Mouse (Mus musculus) testis, adult 2 months (tissue): ENCODE results near the gene Ralgps1. TPM values are rescaled to one million over a fixed set of nuclear protein-coding genes. Genes with fewer than 3 reads are reported as not detected.

Source experiments
- H3K27ac ChIP-seq: fragments of 200-500 bp; 2 replicates; pipeline ENCODE4 v1.5.1; 2012; ENCODE audit warnings: low read depth, low read length; ENCODE audit not compliant: control insufficient read depth, insufficient read depth
- H3K27me3 ChIP-seq: fragments of 200-500 bp; 2 replicates; pipeline ENCODE4 v1.6.1; 2012; ENCODE audit warnings: mild to moderate bottlenecking, low read length, moderate library complexity; ENCODE audit not compliant: control insufficient read depth, insufficient read depth
- H3K36me3 ChIP-seq: fragments of 200-500 bp; 2 replicates; pipeline ENCODE4 v1.6.1; 2012; ENCODE audit warnings: mild to moderate bottlenecking, low read length; ENCODE audit not compliant: control insufficient read depth, insufficient read depth
- H3K4me1 ChIP-seq: fragments of 200-500 bp; 2 replicates; pipeline ENCODE4 v1.6.1; 2012; ENCODE audit warnings: low read length; ENCODE audit not compliant: control insufficient read depth, insufficient read depth
- H3K4me3 ChIP-seq: fragments of 200-500 bp; 2 replicates; pipeline ENCODE4 v1.5.1; 2012; ENCODE audit warnings: low read depth, mild to moderate bottlenecking, low read length, moderate library complexity, mixed read lengths; ENCODE audit not compliant: control insufficient read depth
- CTCF ChIP-seq: fragments of 200-500 bp; IDR thresholded peaks from 2 replicates; pipeline ENCODE4 v1.5.1; 2012; ENCODE audit warnings: low read depth, mild to moderate bottlenecking, inconsistent platforms, low read length, moderate library complexity; ENCODE audit not compliant: control insufficient read depth, insufficient read depth, insufficient replicate concordance
- POLR2A ChIP-seq: fragments of 200-500 bp; IDR thresholded peaks from 2 replicates; pipeline ENCODE4 v1.6.1; 2012; ENCODE audit warnings: low read depth, mild to moderate bottlenecking, inconsistent platforms, low read length, moderate library complexity; ENCODE audit not compliant: control insufficient read depth
- polyA plus RNA-seq: library from polyadenylated mRNA; depleted of rRNA; stranded (reverse); fragments of >200 nt; gene quantifications from 2 replicates; pipeline ENCODE4 v1.2.3, GENCODE M21; 2012

Ralgps1 gene
- polyA plus RNA-seq, 1 experiment = 33.0 TPM

- Histone ChIP-seq H3K27me3 (no peaks in the 10 kb centered on the region), H3K36me3 (no peaks in the 10 kb centered on the region), H3K4me1 (no peaks in the 10 kb centered on the region), H3K27ac (no peak overlapping the region), H3K4me3 (no peak overlapping the region)
- TF ChIP-seq POLR2A (no peak), CTCF (no peak)
Observed at GRCm38 (mm10) chr2:33207069-33207468, 164.2 kb downstream of the Ralgps1 start.

GRCm38 (mm10) chr2:33205939-33206525, 165.3 kb downstream of the Ralgps1 start:
- TF ChIP-seq POLR2A (no peak), CTCF (no peak)
- Histone ChIP-seq H3K4me3 (no peak overlapping the region), H3K36me3 (no peaks in the 10 kb centered on the region), H3K27ac (no peak overlapping the region), H3K4me1 (peaks cover 1% of the 10 kb centered on the region; the same call in 1 of the 2 replicates), H3K27me3 (no peaks in the 10 kb centered on the region)

GRCm38 (mm10) chr2:33204980-33205379, 166.3 kb downstream of the Ralgps1 start:
- H3K27me3 ChIP-seq = no peaks in the 10 kb centered on the region
- TF ChIP-seq POLR2A = no peak
- no peak for TF ChIP-seq CTCF
- H3K36me3 ChIP-seq = no peaks in the 10 kb centered on the region
- H3K27ac ChIP-seq = no peak overlapping the region
- peaks cover 3% of the 10 kb centered on the region; the same call in 1 of the 2 replicates for H3K4me1 ChIP-seq
- no peak overlapping the region for H3K4me3 ChIP-seq

- peaks cover 3% of the 10 kb centered on the region; the same call in 1 of the 2 replicates for H3K4me1 ChIP-seq
- TF ChIP-seq CTCF = no peak
- no peak for TF ChIP-seq POLR2A
- no peak overlapping the region for H3K4me3 ChIP-seq
- no peak overlapping the region for H3K27ac ChIP-seq
- no peaks in the 10 kb centered on the region for H3K27me3 ChIP-seq
- H3K36me3 ChIP-seq = no peaks in the 10 kb centered on the region
Observed at GRCm38 (mm10) chr2:33203284-33203683, 168.0 kb downstream of the Ralgps1 start.

- Histone ChIP-seq H3K36me3 (no peaks in the 10 kb centered on the region), H3K4me1 (peaks cover 3% of the 10 kb centered on the region; the same call in 1 of the 2 replicates), H3K4me3 (no peak overlapping the region), H3K27ac (no peak overlapping the region), H3K27me3 (no peaks in the 10 kb centered on the region)
- TF ChIP-seq CTCF = no peak
- TF ChIP-seq POLR2A = no peak
Observed at GRCm38 (mm10) chr2:33200368-33201068, 170.8 kb downstream of the Ralgps1 start.

GRCm38 (mm10) chr2:33189976-33190375, 181.3 kb downstream of the Ralgps1 start:
- H3K4me1 ChIP-seq = peaks cover 3% of the 10 kb centered on the region
- H3K27ac ChIP-seq = no peak overlapping the region
- H3K27me3 ChIP-seq = no peaks in the 10 kb centered on the region
- H3K4me3 ChIP-seq = no peak overlapping the region
- no peaks in the 10 kb centered on the region for H3K36me3 ChIP-seq
- no peak for TF ChIP-seq POLR2A

GRCm38 (mm10) chr2:33188925-33189670, 182.2 kb downstream of the Ralgps1 start:
- TF ChIP-seq CTCF = no peak
- no peak for TF ChIP-seq POLR2A
- Histone ChIP-seq H3K36me3 (no peaks in the 10 kb centered on the region), H3K4me1 (peaks cover 3% of the 10 kb centered on the region), H3K27me3 (no peaks in the 10 kb centered on the region), H3K27ac (no peak overlapping the region), H3K4me3 (no peak overlapping the region)
